11 mouse cellular contexts compared by ENCODE assay signal in genomic region chr11:18715050-18715850, GRCm38 (mm10).
DNase-seq lines count a peak whose midpoint lies in the region; ATAC-seq lines count a peak whose summit lies in the region.
"Had no signal": no experiment of that assay in that cellular context is flagged by ENCODE, and none has a peak within 500 bp of the region (broad histone marks: within the 10 kb centered on the region; RNA-seq: fewer than 3 reads in every experiment).

No protein-coding gene starts in this region.

- DNase-seq in brain, adult 2 months (ENCODE audit: low read depth, low spot score) = peak; percentile 75
- DNase-seq in cerebellum, adult 8-10 months = peak; percentile 28
- DNase-seq in spleen, postnatal 36 days (ENCODE audit: low spot score in 2 of 2) = no peak
- no peak for DNase-seq in lung, postnatal 36 days
- DNase-seq: kidney, adult 2 months; thymus, postnatal 25 days had no signal

- no peaks in the 10 kb centered on the region for H3K27me3 ChIP-seq in intestine, embryonic 15.5 days (replicated peaks)
- no peaks in the 10 kb centered on the region for H3K27me3 ChIP-seq in intestine, embryonic 16.5 days (replicated peaks; ENCODE audit: control insufficient read depth, insufficient read depth, low read length)
- H3K27me3 ChIP-seq in embryonic facial prominence, embryonic 15.5 days = no peaks in the 10 kb centered on the region

- H3K4me1 ChIP-seq in intestine, embryonic 15.5 days (replicated peaks) = no peaks in the 10 kb centered on the region
- no peaks in the 10 kb centered on the region for H3K4me1 ChIP-seq in intestine, embryonic 16.5 days (ENCODE audit: control insufficient read depth, insufficient read depth, low read length)
- H3K4me1 ChIP-seq in embryonic facial prominence, embryonic 15.5 days = 0 out of 2 replicates have a peak, but pooled peaks cover 13% of the 10 kb centered on the region

- no peaks in the 10 kb centered on the region for H3K36me3 ChIP-seq in intestine, embryonic 15.5 days
- H3K36me3 ChIP-seq in intestine, embryonic 16.5 days (ENCODE audit: control insufficient read depth, insufficient read depth, low read length) = no peaks in the 10 kb centered on the region
- no peaks in the 10 kb centered on the region for H3K36me3 ChIP-seq in embryonic facial prominence, embryonic 15.5 days

- H3K4me2 ChIP-seq in intestine, embryonic 15.5 days (replicated peaks) = no peak overlapping the region
- H3K4me2 ChIP-seq in intestine, embryonic 16.5 days (ENCODE audit: low read depth, low read length) = no peak overlapping the region
- H3K4me2 ChIP-seq in embryonic facial prominence, embryonic 15.5 days (replicated peaks) = no peak overlapping the region

- H3K9ac ChIP-seq in intestine, embryonic 15.5 days = no peak overlapping the region
- no peak overlapping the region for H3K9ac ChIP-seq in intestine, embryonic 16.5 days (ENCODE audit: low read depth, low read length)
- no peak overlapping the region for H3K9ac ChIP-seq in embryonic facial prominence, embryonic 15.5 days

- no peaks in the 10 kb centered on the region for H3K9me3 ChIP-seq in intestine, embryonic 15.5 days
- H3K9me3 ChIP-seq in intestine, embryonic 16.5 days (ENCODE audit: control insufficient read depth, low read length) = no peaks in the 10 kb centered on the region
- no peaks in the 10 kb centered on the region for H3K9me3 ChIP-seq in embryonic facial prominence, embryonic 15.5 days (replicated peaks)

- H3K4me3 ChIP-seq in intestine, embryonic 15.5 days (replicated peaks) = no peak overlapping the region
- no peak overlapping the region for H3K4me3 ChIP-seq in intestine, embryonic 16.5 days (ENCODE audit: low read length)
- H3K4me3 ChIP-seq in embryonic facial prominence, embryonic 15.5 days (replicated peaks) = no peak overlapping the region

- 36% methylated on average over 2 of the region's 2 CpGs for WGBS in intestine, embryonic 15.5 days
- WGBS in intestine, embryonic 16.5 days = 40% methylated on average over 2 of the region's 2 CpGs
- 25% methylated on average over 2 of the region's 2 CpGs for WGBS in embryonic facial prominence, embryonic 15.5 days

- ATAC-seq in intestine, embryonic 15.5 days = no peak
- no peak for ATAC-seq in intestine, embryonic 16.5 days
- ATAC-seq in embryonic facial prominence, embryonic 15.5 days (ENCODE audit: insufficient number of reproducible peaks, low FRiP score, low TSS enrichment, low read depth) = peak; percentile 51; the same call in 1 of the 2 replicates
- no peak for ATAC-seq in megakaryocyte-erythroid progenitor cell, adult 5-6 weeks (replicated peaks; ENCODE audit: low FRiP score, low TSS enrichment, poor library complexity, severe bottlenecking)
- ATAC-seq: lung, postnatal 0 days had no signal

- H3K27ac ChIP-seq in intestine, embryonic 15.5 days = peak overlapping the region; percentile 51; the same call in 1 of the 2 replicates
- H3K27ac ChIP-seq in intestine, embryonic 16.5 days (ENCODE audit: low read length) = no peak overlapping the region
- H3K27ac ChIP-seq in embryonic facial prominence, embryonic 15.5 days (replicated peaks) = no peak overlapping the region

Comparison
In these comparisons a context has a peak if more than half of its experiments do, and no peak if none do; other contexts are left out.
1. DNase-seq: peak in brain, adult 2 months (single experiment) and cerebellum, adult 8-10 months (single experiment); none in spleen, postnatal 36 days (0 of 2) and lung, postnatal 36 days (single experiment).